Mouse (Mus musculus): ENCODE results near the gene 1700016D06Rik. TPM values are rescaled to one million over a fixed set of nuclear protein-coding genes. Genes with fewer than 3 reads are reported as not detected.

The 1700016D06Rik gene
- polyA plus RNA-seq (2015; fragmentation: Nextera tagmentation; extraction: Ambion mirVana), result not detected in 2 replicates

DNA sequence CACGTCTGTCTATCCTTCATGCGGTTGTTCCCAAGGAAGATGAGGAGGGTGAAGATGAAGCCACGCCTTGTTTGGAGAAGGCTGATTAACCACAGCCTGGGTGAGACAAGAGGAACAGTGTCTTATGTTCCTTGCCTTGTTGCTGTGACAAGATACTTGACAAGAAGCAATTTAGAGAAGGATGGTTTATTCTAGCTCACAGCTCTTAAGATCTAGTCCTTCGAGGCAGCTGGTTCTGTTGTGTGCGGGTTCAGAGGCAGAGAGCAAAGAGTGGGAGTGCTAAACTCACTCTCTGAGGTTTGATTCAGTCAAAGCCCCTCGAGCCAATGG is at the start of gene 1700016D06Rik:
Gene 1700016D06Rik (minus strand): TSS at position 31 of the 330 bp plus-strand sequence.

DNA sequence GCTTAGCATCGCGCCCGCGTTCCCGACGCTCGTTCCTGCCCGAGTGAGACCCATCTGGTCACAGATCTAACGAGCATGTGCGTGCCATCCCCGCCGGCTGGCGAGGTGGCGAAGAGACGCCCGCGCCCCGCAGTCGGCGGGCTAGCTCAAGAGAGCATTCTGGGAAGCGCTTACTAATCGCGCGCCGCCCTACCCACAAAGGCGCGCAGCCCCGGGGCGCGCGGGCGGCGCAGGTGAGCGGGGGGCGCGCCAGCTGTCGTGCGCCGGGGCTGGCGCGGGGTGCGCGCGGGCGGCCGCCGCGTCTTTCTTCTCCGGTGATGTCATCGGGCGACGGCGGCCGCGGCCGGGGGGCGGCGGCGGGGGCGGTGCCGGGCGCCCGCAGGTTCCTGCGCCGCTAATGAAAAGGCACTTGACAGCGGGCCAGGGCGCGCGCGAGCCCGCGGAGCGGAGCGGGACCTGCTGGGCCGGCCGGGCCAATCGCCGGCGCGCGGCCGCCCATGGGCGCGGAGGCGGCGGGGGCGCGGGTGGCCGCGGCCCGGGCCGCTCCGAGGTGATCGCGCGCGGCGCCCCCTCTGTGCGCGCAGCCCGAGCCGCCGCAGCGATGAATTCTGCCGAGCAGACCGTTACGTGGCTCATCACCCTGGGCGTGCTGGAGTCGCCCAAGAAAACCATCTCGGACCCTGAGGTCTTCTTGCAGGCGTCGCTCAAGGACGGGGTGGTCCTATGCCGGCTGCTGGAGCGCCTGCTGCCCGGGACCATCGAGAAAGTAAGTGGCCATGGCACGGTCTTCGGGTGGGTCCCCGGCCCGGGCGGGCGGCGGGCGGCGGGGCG is 27.0 kb upstream of the 1700016D06Rik start, which contains the start of gene Arhgef7:
Gene Arhgef7 (plus strand): TSS at position 71 of the 831 bp plus-strand sequence.

DNA sequence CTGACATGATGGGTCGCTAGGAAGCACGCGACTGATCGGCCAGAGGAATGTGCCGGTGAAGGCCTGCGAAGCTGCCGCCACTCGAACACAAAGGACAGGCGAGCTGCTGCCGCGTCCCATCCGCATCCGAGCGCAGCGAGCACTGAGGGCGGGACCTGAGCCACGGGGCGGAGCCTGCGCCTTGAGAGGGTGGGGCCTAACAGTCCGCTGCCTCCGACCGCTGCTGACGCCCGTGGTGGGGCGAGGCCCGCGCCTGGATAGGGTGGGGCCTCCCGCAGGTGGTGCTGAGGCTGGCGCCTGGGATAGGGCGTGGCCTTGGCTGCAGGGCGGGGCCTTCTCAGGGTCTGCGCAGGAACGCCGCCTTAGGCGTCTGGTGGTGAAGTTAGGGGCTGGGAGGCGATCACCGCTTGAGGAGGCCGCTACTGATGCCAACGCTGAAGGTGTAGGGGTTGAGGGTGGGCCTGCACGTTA is 65.2 kb downstream of the 1700016D06Rik start, which contains the start of gene Ankrd10:
Gene Ankrd10 (minus strand): TSS at position 147 of the 471 bp plus-strand sequence.

Small RNA genes within 50 kb of the gene (microRNA-seq; reads per million reads assigned to microRNA genes)
- not detected for gene Mir7238

Other genes with a start within 250 kb of the 1700016D06Rik start
- gene Rab20, start 222.4 kb downstream of the 1700016D06Rik start, polyA plus RNA-seq (2015; fragmentation: Nextera tagmentation; extraction: Ambion mirVana), result 8.4 and 9.6 TPM in 2 replicates
- gene Naxd, start 203.6 kb downstream of the 1700016D06Rik start, polyA plus RNA-seq (2015; fragmentation: Nextera tagmentation; extraction: Ambion mirVana), result 95.7 and 96.0 TPM in 2 replicates
- 15.1 and 15.7 TPM in 2 replicates for gene Cars2, start 150.3 kb downstream of the 1700016D06Rik start, polyA plus RNA-seq (2015; fragmentation: Nextera tagmentation; extraction: Ambion mirVana)
- 27.9 and 29.2 TPM in 2 replicates for gene Ing1, start 145.5 kb downstream of the 1700016D06Rik start, polyA plus RNA-seq (2015; fragmentation: Nextera tagmentation; extraction: Ambion mirVana)
- 58.5 and 67.5 TPM in 2 replicates for gene Ankrd10, start 65.3 kb downstream of the 1700016D06Rik start, polyA plus RNA-seq (2015; fragmentation: Nextera tagmentation; extraction: Ambion mirVana)
- 22.2 and 27.5 TPM in 2 replicates for gene Arhgef7, start 26.7 kb upstream of the 1700016D06Rik start, polyA plus RNA-seq (2015; fragmentation: Nextera tagmentation; extraction: Ambion mirVana)
- gene Tex29, start 139.4 kb upstream of the 1700016D06Rik start, polyA plus RNA-seq (2015; fragmentation: Nextera tagmentation; extraction: Ambion mirVana), result not detected in 2 replicates

All from urinary bladder, postnatal 0 days (tissue).